Mouse (Mus musculus) stomach, embryonic 15.5 days (tissue): Measurements from ENCODE around the gene Ankmy1. TPM values are rescaled to one million over a fixed set of nuclear protein-coding genes. Genes with fewer than 3 reads are reported as not detected.

ENCODE experiments used
- ATAC-seq: fragments of 200-750 bp; cut with Nextera tagmentation; 2 replicates; pipeline ENCODE4 v1.8.0; 2017; ENCODE audit warnings: low read depth, moderate number of reproducible peaks, moderate TSS enrichment; ENCODE audit not compliant: insufficient read depth, low FRiP score
- H3K27ac ChIP-seq: fragments of 300-500 bp; sonication (generic); 2 replicates; pipeline ENCODE4 v1.5.1; 2015; ENCODE audit warnings: mild to moderate bottlenecking, inconsistent platforms
- H3K27me3 ChIP-seq: fragments of 300-500 bp; sonication (generic); replicated peaks from 2 replicates; pipeline ENCODE4 v1.6.1; 2015; ENCODE audit warnings: inconsistent platforms
- H3K36me3 ChIP-seq: fragments of 300-500 bp; sonication (generic); 2 replicates; pipeline ENCODE4 v1.6.1; 2015; ENCODE audit warnings: inconsistent platforms
- H3K4me1 ChIP-seq: fragments of 300-500 bp; sonication (generic); 2 replicates; pipeline ENCODE4 v1.6.1; 2015; ENCODE audit warnings: inconsistent platforms
- H3K4me2 ChIP-seq: fragments of 300-500 bp; sonication (generic); 2 replicates; pipeline ENCODE4 v1.6.1; 2015; ENCODE audit warnings: mild to moderate bottlenecking, inconsistent platforms
- H3K4me3 ChIP-seq: fragments of 300-500 bp; sonication (generic); replicated peaks from 2 replicates; pipeline ENCODE4 v1.5.1; 2015; ENCODE audit warnings: inconsistent platforms
- H3K9ac ChIP-seq: fragments of 300-500 bp; sonication (generic); 2 replicates; pipeline ENCODE4 v1.6.1; 2015; ENCODE audit warnings: inconsistent platforms
- H3K9me3 ChIP-seq: fragments of 300-500 bp; sonication (generic); 2 replicates; pipeline ENCODE4 v1.6.1; 2016; ENCODE audit warnings: inconsistent platforms
- WGBS: fragments of 180-500 bp; shearing (Covaris S2); methylation state at CpG from one replicate; pipeline ENCODE4 v1.1.7; 2015; 5-methylcytosine and 5-hydroxymethylcytosine counted together
- polyA plus RNA-seq: library from polyadenylated mRNA; unstranded; fragments of >200 nt; fragmentation: Nextera tagmentation; extraction: Ambion mirVana; gene quantifications from 2 replicates; pipeline ENCODE4 v1.2.1, GENCODE M21; 2015

Gene Ankmy1
- polyA plus RNA-seq, 1 experiment from 2014 or later: 0.19 TPM

DNA sequence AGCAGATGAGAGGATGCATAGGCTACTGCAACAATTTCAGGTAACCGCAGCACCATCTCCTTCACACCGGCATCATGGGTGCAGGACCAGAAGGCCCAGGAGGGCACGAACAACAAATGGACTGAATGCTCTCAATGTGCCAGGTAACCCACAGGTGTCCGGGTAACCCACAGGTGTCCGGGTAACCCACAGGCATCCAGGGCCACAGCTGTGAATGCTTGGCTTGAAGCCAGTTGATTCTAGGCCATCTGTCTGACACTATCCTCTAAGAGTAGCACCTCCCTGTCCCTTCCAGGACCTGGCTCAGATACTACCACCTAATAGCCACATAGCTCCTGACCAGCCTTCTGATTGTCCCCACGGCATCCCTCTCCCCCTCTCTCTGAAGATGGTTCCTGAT is 20.7 kb downstream of the Ankmy1 start:
- no peak for ATAC-seq
- no peak overlapping the region for H3K4me3 ChIP-seq
- no peaks in the 10 kb centered on the region for H3K4me1 ChIP-seq
- no peaks in the 10 kb centered on the region; the same call in 1 of the 2 replicates for H3K27me3 ChIP-seq
- WGBS: 84% methylated on average over 6 of the region's 6 CpGs
- no peaks in the 10 kb centered on the region for H3K36me3 ChIP-seq
- no peak overlapping the region for H3K27ac ChIP-seq
- no peak overlapping the region for H3K4me2 ChIP-seq
- H3K9me3 ChIP-seq: no peaks in the 10 kb centered on the region
- H3K9ac ChIP-seq: no peak overlapping the region

DNA sequence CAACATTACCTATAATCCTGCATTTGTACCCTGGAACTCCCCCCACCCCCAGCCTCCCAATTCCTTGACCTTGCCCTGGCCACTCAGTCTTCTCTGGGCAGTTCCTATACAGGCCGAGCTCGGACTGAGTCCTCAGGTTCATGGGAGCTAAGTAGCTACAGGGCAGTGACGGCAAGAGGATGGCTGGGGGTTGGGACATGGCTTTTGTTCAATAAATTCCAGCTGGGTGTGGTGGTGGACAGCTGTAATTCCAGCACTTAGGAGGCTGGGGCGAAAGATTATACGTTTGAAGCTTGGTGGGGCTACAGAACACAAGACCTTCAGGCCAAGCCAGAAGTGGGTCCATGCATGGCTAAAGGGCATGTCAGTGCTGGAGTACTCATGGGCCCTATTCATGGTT is 22.6 kb downstream of the Ankmy1 start:
- no peak overlapping the region for H3K4me2 ChIP-seq
- no peaks in the 10 kb centered on the region for H3K4me1 ChIP-seq
- 67% methylated on average over 5 of the region's 5 CpGs for WGBS
- H3K27ac ChIP-seq: no peak overlapping the region
- no peaks in the 10 kb centered on the region; the same call in 1 of the 2 replicates for H3K27me3 ChIP-seq
- H3K4me3 ChIP-seq: no peak overlapping the region
- no peak overlapping the region for H3K9ac ChIP-seq
- H3K9me3 ChIP-seq: no peaks in the 10 kb centered on the region
- H3K36me3 ChIP-seq: no peaks in the 10 kb centered on the region
- no peak for ATAC-seq

DNA sequence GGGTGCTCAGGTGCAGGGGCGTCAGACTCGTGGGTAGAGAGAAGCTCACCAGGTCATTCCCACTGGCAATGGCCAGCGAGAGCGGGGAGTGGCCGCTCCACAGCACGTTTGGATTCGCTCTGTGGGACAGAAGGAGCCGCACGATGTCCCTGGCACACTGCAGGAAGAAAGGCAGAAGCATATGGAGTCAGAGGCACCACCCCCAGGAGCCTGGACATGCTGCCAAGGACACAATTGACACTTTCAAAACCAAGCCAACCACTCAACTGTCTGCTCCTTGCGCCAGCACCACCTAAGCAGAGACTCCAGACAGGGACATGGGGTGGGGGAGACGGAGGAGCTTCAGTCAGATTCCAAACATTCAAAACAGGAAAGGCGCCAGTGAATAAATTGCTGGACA is 23.4 kb downstream of the Ankmy1 start:
- H3K4me2 ChIP-seq: no peak overlapping the region
- no peak overlapping the region for H3K27ac ChIP-seq
- 84% methylated on average over 12 of the region's 12 CpGs for WGBS
- H3K9me3 ChIP-seq: no peaks in the 10 kb centered on the region
- no peak overlapping the region for H3K4me3 ChIP-seq
- H3K36me3 ChIP-seq: no peaks in the 10 kb centered on the region
- no peaks in the 10 kb centered on the region for H3K27me3 ChIP-seq
- H3K9ac ChIP-seq: no peak overlapping the region
- ATAC-seq: no peak
- no peaks in the 10 kb centered on the region for H3K4me1 ChIP-seq

DNA sequence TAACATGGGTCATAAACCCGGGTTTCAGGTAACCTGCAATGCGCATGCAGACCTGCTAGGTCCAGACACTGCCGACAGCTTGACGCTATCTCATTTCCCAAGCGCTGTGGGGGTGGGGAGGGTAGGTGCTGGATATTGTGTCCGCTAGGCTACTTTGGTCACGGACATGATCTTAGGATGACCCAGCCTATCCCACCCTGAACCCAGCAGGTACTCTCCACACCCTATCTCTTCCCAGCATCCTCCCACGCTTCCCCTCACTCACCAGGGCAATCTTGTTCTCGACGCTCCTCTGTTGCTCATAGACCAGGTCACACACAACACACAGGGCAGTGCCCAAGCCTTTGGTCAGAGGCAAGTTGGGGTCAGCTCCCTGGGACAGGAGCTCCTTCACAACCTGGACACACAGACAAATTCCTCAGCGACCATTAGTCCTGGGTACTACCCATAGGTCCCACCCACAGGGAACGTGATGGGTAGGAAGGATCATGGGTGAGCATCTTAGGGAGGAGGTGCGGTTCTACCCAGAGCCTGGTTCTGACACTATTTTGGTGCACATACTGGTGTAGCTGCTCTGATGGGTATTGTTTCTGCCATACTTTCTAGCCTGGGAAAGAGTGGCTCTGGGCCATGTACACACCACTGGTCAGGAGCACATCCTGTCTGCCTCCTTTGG is 24.5 kb downstream of the Ankmy1 start:
- Histone ChIP-seq H3K9me3 (no peaks in the 10 kb centered on the region), H3K27me3 (no peaks in the 10 kb centered on the region), H3K4me3 (no peak overlapping the region), H3K9ac (no peak overlapping the region), H3K4me2 (no peak overlapping the region), H3K4me1 (no peaks in the 10 kb centered on the region), H3K27ac (no peak overlapping the region), H3K36me3 (no peaks in the 10 kb centered on the region)
- 82% methylated on average over 13 of the region's 13 CpGs for WGBS
- no peak for ATAC-seq

DNA sequence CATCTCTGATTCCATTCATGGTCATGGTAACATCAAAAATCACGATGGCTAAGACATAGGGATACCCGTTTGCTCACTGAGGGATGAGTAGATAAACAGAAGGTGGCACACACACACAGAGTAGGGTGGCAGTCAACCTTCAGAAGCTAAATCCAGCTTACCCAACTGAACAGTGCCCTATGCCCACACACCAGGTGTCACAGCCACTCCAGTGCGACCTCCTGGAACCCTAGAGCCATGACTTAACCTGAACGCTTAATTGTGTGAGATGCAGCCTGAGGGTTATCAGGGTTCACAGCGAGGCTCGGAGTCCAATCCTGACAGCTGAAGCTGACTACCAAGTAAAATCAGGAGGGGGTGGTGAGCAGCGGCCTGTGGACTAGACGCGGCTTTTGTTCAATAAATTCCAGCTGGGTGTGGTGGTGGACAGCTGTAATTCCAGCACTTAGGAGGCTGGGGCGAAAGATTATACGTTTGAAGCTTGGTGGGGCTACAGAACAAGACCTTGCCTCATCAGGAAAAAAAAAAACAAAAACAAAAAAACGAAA is 25.2 kb downstream of the Ankmy1 start:
- Histone ChIP-seq H3K27ac (no peak overlapping the region), H3K4me2 (no peak overlapping the region), H3K9me3 (no peaks in the 10 kb centered on the region), H3K36me3 (no peaks in the 10 kb centered on the region), H3K9ac (no peak overlapping the region), H3K27me3 (no peaks in the 10 kb centered on the region), H3K4me3 (no peak overlapping the region), H3K4me1 (no peaks in the 10 kb centered on the region)
- 56% methylated on average over 12 of the region's 12 CpGs for WGBS
- no peak for ATAC-seq

DNA sequence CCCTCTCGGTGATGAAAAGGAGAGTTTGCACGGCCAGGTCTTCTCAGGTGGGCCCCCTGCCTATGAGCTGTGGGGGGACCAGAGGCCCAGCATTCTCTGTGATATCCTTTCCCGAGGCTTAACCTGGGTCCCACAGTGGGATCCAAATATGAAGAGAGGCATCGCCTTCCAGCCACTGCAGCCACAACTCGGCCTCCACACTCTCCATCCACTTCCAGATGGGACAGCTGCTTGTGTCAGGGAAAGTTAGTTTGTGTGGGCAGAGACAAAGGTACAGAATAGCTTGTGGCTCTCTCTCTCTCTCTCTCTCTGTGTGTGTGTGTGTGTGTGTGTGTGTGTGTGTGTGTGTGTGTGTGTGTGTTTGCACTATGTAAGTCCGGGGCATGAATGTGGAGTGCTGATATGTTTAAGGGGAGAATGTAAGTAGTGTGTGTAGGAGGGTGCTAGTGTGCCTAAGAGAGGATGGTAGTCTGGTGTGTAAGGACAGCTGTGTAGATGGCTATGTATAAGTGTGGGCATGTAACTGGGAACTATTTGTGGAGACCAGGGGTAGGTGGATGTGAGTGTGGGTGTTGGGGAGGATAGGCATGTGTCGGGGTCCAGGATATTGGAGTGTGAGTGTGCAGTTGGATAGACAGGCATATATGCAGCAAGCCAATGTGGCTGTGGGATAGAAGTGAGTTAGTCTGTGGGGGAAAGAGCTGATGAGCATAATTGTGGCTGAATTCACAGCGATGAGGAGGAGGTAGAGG is 27.2 kb downstream of the Ankmy1 start:
- Histone ChIP-seq H3K9ac (no peak overlapping the region), H3K4me2 (no peak overlapping the region), H3K36me3 (no peaks in the 10 kb centered on the region), H3K9me3 (no peaks in the 10 kb centered on the region), H3K27me3 (no peaks in the 10 kb centered on the region), H3K4me1 (no peaks in the 10 kb centered on the region), H3K27ac (no peak overlapping the region), H3K4me3 (no peak overlapping the region)
- no peak for ATAC-seq
- 79% methylated on average over 8 of the region's 8 CpGs for WGBS

DNA sequence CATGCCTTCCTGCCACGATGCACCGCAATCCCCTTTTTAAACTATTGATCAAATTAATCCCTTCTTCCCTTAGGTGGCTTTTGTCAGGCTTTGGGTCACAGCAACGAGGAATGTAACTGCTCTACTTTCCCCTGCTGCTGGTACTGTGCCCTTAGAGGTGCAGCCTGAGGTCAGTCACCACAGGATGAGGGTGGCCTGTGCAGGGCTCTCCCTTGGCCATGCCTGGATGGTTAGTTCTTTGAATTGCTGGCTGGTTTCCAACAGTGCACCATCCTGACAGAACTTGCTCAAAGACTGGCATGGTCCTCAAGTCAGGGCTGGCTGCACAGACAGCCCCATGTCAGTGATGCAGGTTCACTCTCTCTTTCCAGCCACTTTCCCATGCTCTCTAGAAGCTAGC is 28.7 kb downstream of the Ankmy1 start:
- no peak overlapping the region for H3K9ac ChIP-seq
- no peaks in the 10 kb centered on the region for H3K9me3 ChIP-seq
- no peaks in the 10 kb centered on the region for H3K4me1 ChIP-seq
- no peak for ATAC-seq
- H3K4me3 ChIP-seq: no peak overlapping the region
- no peak overlapping the region for H3K4me2 ChIP-seq
- no peak overlapping the region for H3K27ac ChIP-seq
- H3K36me3 ChIP-seq: no peaks in the 10 kb centered on the region
- no peaks in the 10 kb centered on the region for H3K27me3 ChIP-seq
- 77% methylated on average over 3 of the region's 3 CpGs for WGBS

DNA sequence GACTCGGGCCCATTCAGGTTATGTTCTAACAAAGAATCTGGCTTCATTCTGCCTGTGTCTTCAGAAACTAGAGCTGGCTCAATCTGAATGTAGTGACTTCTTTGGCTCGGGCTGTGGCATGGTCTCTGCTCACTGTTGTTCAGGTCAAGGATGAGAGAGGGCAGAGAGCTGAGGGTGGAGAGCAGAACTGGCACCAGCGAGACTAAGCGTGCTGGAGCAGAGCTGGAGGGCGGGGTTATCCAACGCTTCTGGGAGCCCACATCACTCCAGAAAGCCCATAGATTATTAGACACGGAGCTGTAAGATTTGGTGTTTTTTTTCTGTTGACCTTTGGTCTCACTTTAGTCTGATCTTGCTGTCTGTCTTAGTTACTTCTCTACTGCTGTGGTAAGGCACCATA is 30.0 kb downstream of the Ankmy1 start:
- H3K9ac ChIP-seq: no peak overlapping the region
- H3K9me3 ChIP-seq: no peaks in the 10 kb centered on the region
- H3K4me2 ChIP-seq: no peak overlapping the region
- 75% methylated on average over 7 of the region's 7 CpGs for WGBS
- ATAC-seq: no peak
- no peaks in the 10 kb centered on the region for H3K27me3 ChIP-seq
- H3K27ac ChIP-seq: no peak overlapping the region
- no peaks in the 10 kb centered on the region for H3K36me3 ChIP-seq
- H3K4me1 ChIP-seq: no peaks in the 10 kb centered on the region
- H3K4me3 ChIP-seq: no peak overlapping the region

DNA sequence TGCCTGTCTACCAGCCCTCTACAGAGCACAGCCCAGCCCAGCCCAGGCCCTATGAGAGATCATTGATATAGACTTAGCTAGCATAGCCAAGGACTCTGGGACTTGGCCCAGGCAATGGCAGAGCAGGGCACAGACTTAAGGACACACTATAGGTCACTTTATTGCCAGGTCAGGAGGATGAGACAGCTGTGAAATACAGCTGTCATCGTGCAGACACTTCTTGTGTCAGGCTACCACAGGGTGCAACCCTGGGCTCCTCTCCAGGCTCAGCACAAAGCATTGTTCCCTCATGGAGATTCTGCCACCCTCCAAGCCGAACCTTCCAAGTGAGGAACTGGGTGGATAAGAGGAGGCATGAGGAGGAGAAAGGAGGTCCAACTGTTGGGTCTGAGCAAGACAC is 32.7 kb downstream of the Ankmy1 start:
- H3K4me3 ChIP-seq: no peak overlapping the region
- WGBS: 78% methylated on average over 2 of the region's 2 CpGs
- H3K9ac ChIP-seq: no peak overlapping the region
- no peaks in the 10 kb centered on the region for H3K36me3 ChIP-seq
- H3K9me3 ChIP-seq: no peaks in the 10 kb centered on the region
- H3K4me1 ChIP-seq: no peaks in the 10 kb centered on the region
- H3K27ac ChIP-seq: no peak overlapping the region
- no peak for ATAC-seq
- H3K27me3 ChIP-seq: no peaks in the 10 kb centered on the region
- no peak overlapping the region for H3K4me2 ChIP-seq

DNA sequence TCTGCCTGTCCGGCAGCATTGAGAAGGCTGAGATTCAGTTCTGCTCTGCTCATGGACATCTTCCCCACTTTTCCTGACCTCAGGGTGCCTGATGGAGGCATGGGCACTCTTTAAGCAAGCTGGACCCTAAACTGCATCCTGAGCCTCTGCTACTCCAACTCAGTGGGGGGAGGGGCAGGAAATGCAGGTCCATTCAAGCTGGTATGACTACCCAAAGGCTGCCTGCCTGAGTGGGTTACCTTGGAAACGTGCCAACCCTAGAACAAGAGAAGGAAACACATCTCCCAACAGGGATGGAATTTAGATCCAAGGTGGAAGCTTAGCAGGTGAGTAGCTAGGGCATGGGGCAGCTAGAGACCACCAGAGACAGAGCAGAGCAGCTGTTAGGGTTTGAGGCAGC is 36.5 kb downstream of the Ankmy1 start:
- Histone ChIP-seq H3K4me2 (no peak overlapping the region), H3K4me3 (no peak overlapping the region), H3K27me3 (no peaks in the 10 kb centered on the region), H3K27ac (no peak overlapping the region), H3K4me1 (no peaks in the 10 kb centered on the region), H3K9ac (no peak overlapping the region), H3K36me3 (no peaks in the 10 kb centered on the region), H3K9me3 (no peaks in the 10 kb centered on the region)
- WGBS: 64% methylated on average over 2 of the region's 2 CpGs
- ATAC-seq: no peak

DNA sequence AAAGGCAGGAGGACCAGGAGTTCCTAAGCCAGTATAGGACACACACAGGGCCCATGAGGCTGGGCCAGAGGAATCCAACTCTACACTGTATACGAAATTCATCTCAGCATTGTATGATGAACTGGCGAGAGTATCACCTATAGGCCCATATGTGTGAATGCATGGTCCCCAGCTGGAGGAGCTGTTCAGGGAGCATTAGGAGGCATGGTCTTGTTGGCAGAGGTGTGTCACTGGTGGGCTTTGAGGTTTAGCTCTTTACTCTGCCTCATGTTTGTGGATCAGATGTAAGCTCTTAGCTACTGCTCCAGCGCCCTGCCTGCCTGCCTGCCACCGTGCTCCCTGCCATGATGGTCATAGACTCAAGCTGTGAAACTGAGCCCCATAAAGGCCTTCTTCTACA is 39.4 kb downstream of the Ankmy1 start:
- Histone ChIP-seq H3K4me1 (no peaks in the 10 kb centered on the region), H3K36me3 (peaks cover 12% of the 10 kb centered on the region; the same call in 1 of the 2 replicates), H3K27me3 (no peaks in the 10 kb centered on the region), H3K4me3 (no peak overlapping the region), H3K9me3 (no peaks in the 10 kb centered on the region), H3K9ac (no peak overlapping the region), H3K4me2 (no peak overlapping the region), H3K27ac (no peak overlapping the region)
- no peak for ATAC-seq
- WGBS: 83% methylated on average over 4 of the region's 4 CpGs

DNA sequence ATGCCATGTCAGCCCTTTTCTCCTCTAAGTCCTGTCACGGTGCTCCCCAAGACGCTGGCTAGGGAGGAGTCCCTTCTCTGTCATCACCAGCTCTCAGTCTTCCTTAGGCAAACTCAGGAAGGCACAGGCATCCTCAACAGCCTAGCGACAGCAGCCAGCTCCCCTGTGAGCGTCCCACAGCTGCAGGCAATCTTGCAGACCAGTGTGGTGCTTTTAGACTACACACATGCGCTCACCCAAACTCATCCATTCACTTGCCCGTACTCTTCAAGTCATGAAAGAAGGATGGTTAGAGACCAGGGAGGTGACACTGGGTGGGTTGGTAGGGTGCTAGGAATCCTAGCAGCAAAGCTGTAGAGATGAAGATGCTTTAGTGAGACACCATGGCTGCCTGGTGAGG is 41.2 kb downstream of the Ankmy1 start:
- ATAC-seq: no peak

More for the DNA sequence above, 41.2 kb downstream of the Ankmy1 start:
- Histone ChIP-seq H3K27ac (no peak overlapping the region), H3K36me3 (peaks cover 19% of the 10 kb centered on the region), H3K4me3 (no peak overlapping the region), H3K4me1 (no peaks in the 10 kb centered on the region), H3K27me3 (no peaks in the 10 kb centered on the region), H3K9ac (no peak overlapping the region), H3K4me2 (no peak overlapping the region), H3K9me3 (no peaks in the 10 kb centered on the region)
- 74% methylated on average over 6 of the region's 6 CpGs for WGBS
